Mouse (Mus musculus) left cerebral cortex, adult 9 months (tissue): Measurements from ENCODE around the gene Erp27.
"Not testable (repeated sequence)": the region's sequence is repeated elsewhere in the genome, so short reads cannot be mapped to it uniquely, and the experiment has no call there.

Source experiments
- DNase-seq, 2 experiments: peaks; one replicate each; pipeline ENCODE4 v3.0.0; 2022; ENCODE audit warnings: low spot score in 2 of 2

The Erp27 gene

DNA sequence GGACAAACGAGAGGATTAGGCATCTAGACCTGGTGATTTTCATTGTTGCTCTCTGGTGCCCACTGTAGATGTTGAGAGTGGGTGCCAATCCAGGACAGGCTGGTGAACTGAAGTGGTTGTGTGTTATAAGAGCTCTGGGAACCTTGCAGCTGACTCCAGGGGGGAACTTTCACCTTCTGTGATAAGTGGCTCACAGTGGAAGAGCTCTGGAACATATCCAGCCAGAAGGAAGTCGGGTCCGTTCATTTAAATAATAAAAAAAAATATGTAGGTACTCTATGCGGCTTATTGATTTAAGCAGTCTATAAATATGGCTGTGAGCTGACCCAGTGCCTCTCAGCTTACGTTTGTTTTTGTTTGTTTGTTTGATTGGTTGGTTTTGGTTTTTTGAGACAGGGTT lies at the start of gene Erp27:
TSS of gene Erp27 (minus strand) at position 101 of the 400 bp plus-strand sequence.
- DNase-seq = no peak

DNA sequence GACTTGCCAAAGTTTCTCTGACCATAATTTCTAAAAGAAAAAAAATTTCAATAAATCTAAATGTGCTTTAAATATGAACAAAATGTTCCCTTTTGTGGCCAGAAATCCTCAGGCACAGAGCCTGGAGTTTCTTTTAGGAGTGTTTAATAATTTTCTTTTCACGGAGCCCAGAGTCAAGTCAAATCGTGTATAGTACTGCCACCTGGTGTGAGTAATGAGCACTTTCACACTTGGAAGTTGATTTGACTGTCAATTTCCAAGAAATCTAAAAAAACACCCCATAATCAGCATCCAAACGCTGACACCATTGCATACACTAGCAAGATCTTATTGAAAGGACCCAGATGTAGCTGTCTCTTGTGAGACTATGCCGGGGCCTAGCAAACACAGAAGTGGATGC lies 46.9 kb upstream of the Erp27 start:
- DNase-seq = not testable (repeated sequence)

DNA sequence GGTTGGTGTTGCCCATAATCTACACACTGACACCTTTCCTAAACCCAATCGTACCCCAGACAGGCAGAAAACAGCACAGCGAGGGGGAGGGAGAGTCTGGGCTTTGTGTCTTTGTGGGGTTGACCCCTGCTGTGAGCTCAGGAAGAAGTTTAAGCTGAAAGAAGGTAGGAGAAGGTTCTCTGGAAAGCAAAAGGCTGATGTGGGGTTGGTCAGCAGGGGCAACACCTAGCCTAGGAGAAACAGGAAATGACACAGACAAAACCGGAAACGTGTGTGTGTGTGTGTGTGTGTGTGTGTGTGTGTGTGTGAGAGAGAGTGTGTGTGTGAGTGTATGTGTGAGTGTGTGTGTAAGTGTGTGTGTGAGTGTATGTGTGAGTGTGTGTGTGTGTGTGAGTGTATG lies 45.5 kb upstream of the Erp27 start:
- DNase-seq = no peak

DNA sequence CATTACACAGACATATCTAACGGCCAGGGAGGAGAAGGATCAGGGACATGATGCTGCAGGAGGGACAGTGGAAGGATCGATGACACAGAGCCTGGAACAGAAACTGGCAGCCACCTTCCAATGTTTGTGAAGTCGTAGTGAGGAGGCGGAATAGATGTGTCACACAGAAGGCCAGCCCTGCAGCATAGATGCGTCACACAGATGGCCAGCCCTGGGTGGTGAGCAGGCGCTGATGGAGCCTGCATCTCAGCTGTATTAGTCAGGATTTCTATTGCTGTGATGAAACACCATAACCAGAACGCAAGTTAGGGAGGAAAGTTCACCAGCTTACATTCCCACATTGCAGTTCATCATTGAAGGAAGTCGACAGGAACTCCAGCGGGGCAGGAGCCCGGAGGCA lies 43.9 kb upstream of the Erp27 start:
- no peak for DNase-seq

DNA sequence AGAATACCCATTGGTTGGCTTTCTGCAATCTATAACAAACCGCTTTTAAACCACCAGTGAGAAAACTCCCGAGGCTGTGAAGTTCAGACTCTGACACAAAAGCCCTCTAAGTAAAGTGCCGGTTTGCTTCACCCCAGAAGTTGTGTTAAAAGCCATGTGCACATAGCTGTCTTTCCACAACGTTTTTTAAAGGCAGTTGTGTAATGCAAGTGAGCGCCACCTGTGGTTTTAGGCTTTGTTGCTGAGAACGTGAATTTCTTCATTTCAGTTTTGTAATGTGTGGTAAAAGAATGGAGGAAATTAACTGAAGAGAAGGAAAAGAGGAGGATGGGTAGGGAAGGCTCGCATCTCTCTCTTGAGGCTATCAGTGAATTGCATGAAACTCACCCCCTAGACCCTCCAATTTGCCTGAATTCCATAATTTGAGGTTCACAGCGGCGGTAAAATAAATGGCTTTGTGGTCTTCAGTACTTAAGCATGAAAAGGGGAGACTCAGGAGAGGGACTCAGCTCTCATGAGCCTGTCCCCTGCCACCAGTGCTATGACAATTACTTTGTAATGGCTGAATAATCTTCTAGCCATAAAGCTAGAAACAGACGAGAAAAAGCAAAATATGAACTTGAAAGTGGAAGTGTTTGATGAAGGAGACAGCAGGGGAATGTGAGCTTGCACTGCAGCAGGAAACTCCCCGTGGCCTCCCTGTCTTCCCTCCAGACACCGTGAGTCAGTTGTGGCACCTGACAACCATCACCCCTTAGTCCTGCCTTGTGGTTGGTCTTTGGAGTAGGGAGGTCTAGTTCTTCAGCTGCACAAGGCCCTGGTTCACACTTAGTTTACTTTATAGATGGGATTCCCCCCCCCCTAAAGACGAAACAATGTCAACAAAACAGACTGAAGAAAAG lies 42.9 kb upstream of the Erp27 start:
- no peak for DNase-seq

DNA sequence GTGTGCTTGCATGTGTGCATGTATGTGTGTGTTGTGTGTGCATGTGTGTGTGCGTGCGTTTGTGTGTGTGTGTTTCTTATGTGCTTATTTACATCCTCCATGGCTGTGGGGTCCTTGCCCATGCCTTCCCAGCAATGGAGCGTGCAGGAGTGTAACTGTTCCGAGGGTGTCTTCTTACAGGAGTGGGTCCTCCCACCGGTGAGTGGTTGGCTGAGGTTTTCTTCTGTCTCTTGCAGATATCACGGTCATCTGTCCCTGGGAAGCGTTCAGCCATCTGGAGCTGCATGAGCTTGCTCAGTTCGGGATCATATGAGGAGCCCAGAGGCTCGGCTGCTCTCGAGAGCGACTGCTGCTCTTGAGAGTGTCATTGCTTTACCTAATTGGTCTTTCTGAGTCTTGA lies 41.0 kb upstream of the Erp27 start:
- DNase-seq = no peak

- no peak for DNase-seq
Measured at GRCm38 (mm10) chr6:136959131-136959530, 37.2 kb upstream of the Erp27 start.

DNA sequence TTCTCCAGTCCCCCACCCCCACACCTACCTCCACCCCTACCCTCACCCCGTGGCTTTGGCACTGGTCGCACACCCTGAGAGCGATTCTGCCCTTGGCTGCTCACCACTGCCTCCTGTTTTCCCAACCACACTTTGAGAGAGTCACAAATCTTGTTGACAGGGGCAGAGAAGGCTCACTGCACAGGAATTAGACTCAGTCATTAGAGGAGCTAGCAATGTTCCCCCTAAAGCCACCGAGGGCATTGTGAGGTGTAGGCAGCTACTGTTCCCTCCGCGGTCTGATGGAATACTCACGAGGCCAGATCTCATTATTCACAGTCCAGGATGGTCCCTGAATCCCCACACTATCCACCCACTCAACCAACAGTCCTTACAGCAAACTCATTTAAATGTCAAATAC lies 35.1 kb upstream of the Erp27 start:
- no peak for DNase-seq

DNA sequence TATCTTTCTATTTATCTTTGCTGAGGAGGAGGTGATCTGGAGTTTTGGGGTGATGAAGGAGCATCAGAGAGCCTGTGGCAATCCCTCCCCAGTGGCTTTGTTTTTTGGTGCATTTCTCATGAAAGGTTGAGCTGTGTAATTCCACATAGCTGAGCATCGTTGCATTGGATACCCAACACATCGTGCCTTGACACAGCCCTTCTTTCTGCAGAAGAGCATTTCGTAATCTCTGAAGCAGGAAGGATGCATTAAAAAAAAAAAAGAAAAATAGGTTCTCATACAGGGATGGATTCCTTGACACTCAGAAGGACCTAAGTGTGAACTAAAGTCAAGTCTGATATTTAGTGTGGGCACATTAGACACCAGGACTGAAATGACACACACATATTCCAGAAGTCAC lies 33.3 kb upstream of the Erp27 start:
- no peak for DNase-seq

- no peak for DNase-seq
Measured at GRCm38 (mm10) chr6:136954715-136955114, 32.7 kb upstream of the Erp27 start.

DNA sequence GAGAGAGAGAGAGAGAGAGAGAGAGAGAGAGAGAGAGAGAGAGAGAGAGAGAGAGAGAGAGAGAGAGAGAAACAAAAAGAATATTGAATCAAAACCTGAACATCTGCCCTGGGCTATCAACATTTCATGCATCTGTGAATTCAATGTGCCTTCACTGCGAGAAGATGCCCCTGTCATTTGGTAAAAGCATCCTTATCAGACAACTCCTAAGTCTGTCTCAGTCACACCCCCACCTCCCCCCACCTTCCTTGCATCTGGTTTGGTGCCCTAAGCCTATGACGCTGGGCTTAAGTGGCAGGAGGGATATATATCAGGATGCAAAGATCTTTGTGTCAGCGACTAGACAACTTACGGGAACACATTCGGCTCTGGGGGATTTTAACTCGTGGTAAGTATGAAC lies 32.2 kb upstream of the Erp27 start:
- no peak for DNase-seq

GRCm38 (mm10) chr6:136952930-136953329 lies 30.9 kb upstream of the Erp27 start:
- no peak for DNase-seq

DNA sequence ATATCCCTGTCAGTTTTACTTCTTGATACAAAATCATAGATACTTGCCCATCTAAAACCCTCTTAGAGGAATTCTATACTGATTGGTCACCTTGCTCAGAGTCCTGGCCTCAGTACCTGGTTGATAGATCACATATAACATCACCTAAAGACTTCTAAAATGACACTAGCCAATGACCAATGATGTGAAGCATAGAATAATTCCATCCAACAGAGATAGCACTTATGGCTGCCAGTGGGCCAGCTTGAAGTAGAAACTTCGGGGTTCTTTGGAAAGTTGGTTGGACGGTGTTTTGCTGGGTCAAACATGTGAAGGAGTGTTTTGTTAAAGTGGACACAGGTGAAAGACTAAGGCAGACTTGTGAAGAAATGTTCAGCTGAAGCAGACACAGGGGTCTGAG lies 28.2 kb upstream of the Erp27 start:
- no peak for DNase-seq

GRCm38 (mm10) chr6:136947716-136948115 lies 25.7 kb upstream of the Erp27 start:
- no peak for DNase-seq

DNA sequence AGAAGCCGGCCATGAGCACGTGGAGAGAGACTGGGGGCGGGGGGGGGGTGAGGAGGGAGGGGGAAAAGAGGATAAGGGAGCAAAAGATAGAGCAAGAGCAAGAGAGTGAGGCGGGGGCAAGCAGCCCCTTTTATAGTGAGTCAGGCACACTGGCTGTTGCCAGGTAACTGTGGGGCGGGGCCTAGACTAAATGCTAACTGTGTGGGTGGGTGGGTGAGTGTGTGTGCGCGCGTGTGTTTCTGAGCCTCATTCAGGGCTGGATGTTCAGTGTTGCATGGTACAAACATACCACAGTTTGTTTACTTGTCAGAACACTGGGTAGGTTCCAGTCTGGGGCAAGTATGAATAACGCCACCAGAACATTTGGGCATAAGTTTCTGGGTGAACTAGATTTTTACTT lies 25.0 kb upstream of the Erp27 start:
- DNase-seq = no peak

DNA sequence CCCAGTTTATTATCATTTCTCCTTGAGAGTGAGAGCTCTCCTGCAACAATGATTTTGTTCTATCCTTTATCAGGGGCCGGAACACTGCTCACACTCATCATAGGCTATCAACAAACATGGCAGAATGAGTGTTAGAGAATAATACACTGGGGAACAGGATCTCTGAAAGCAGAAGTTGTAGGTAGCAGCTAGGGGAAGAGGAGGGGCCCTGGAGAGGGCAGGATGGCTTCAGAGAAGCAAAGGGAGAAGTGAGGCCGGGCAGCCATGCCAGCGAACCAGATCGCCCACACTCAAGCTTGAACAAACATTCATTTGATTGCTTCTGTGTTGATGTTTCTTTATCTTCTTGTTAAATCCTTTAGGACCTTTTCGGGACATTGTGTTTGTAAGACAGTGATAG lies 24.3 kb upstream of the Erp27 start:
- no peak for DNase-seq

DNA sequence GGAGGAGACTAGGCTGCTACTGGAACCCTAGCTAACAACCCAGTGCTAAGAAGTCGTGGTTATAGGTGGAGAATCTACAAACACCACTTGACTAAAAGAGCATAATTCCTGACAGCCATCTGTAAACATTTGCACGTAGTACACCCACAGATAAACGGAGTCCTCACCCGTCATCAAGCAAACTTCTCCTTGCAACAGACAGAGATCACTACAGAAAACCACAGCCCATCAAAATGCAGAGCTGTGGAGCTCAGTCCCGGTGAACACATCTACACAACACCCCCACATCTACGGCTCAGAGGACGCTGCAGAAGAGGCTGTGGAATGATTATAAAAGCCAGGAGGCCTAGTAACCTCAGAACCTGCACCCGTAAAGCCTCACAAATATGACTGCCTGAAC lies 22.5 kb upstream of the Erp27 start:
- no peak for DNase-seq

DNA sequence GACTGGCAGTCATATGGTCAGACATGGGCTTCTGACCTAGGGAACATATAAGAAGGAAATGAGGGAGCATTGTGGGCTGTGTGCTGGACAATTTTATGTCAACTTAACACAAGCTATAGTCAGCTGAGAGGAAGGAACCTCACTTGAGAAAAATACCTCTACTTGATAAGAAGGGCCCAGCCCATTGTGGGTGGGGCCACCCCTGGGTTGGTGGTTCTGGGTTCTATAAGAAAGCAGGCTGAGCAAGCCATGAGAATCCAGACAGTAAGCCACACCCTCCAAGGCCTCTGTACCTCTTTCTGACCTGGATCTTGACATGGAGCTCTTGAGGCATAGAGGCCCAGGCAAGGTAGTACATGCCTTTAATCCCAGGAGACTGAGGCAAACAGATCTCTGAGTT lies 21.4 kb upstream of the Erp27 start:
- no peak for DNase-seq

- no peak for DNase-seq
Measured at GRCm38 (mm10) chr6:136942280-136942679, 20.3 kb upstream of the Erp27 start.

DNA sequence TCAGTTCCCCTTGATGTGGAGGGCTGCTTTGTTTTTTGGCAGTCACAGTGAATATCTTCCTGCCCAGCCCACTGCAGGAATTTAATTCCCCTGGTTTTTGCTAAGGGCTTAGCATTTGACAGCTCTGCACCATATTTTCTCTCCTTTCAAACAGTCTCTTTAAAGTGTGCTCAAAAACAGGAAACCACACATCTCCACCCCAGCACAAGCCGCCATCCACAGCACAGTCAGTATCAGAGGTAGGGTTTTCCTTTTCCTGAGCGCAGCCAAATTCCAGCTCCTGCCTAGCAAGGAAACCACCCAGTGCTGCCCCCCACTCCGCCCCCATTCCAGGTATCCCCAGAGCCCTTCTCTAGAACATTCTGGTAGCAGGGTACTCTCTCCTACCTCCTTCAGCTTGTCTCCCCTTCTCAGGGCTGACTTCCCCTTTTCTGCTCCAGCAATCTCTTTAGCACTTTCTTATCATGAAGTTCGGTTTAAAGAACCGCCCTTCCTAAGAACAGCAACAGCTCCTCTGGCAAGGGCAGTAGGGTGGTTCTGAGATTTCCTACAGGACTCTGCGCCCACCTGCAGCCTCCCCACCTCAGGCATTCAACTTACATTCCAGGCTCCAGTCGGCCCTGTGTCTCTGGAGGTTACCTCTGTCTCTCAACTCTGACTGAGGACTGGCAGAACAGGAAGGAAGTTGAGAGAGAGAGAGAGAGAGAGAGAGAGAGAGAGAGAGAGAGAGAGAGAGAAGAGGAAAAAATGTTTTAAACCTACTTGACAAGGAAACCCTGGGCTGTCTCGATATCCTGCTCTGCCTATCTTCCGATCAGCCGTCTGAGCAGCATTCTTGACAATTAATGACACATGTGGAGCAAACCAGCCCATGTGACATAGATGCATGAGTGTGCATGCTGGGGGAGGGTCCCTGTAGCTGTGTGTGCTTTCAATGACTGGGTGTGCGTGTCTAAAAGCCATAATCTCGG lies 19.4 kb upstream of the Erp27 start, which contains the start of gene Arhgdib:
TSS of gene Arhgdib (minus strand) at position 849 of the 971 bp plus-strand sequence.
- DNase-seq = no peak

- no peak for DNase-seq
Measured at GRCm38 (mm10) chr6:136940188-136940960, 18.4 kb upstream of the Erp27 start.
